In genomic region chr11:116431428-116432077, GRCm38 (mm10) we compare ENCODE assay signal across 10 mouse cellular contexts. TPM values are rescaled to one million over a fixed set of nuclear protein-coding genes. Genes with fewer than 3 reads are reported as not detected.
DNase-seq lines count a peak whose midpoint lies in the region; ATAC-seq and TF ChIP-seq lines count a peak whose summit lies in the region.
"Had no signal": no experiment of that assay in that cellular context is flagged by ENCODE, and none has a peak within 500 bp of the region (broad histone marks: within the 10 kb centered on the region; RNA-seq: fewer than 3 reads in every experiment).

No protein-coding gene starts in this region.

- DNase-seq in heart, adult 18-20 months, result no peak
- no peak for DNase-seq in ES-E14 (ENCODE audit: low read depth, low spot score)
- DNase-seq in kidney, adult 11 months, result peak; percentile 66
- DNase-seq in adrenal gland, postnatal 36 days, result no peak
- no peak for DNase-seq in left cerebral cortex, adult 8-10 months (ENCODE audit: low spot score in 2 of 2)
- DNase-seq in thymus, postnatal 4 days, result no peak
- DNase-seq: heart, adult 2 months had no signal

- H3K27me3 ChIP-seq in heart, embryonic 13.5 days (replicated peaks), result no peaks in the 10 kb centered on the region
- H3K27me3 ChIP-seq in liver, embryonic 16.5 days (ENCODE audit: control insufficient read depth, insufficient read depth, low read depth, low read length), result no peaks in the 10 kb centered on the region

- ATAC-seq in heart, embryonic 13.5 days (ENCODE audit: extremely low read depth, insufficient number of reproducible peaks, low FRiP score, low TSS enrichment), result no peak
- no peak for ATAC-seq in liver, embryonic 16.5 days (ENCODE audit: low read depth)

- H3K4me2 ChIP-seq in heart, embryonic 13.5 days, result peak overlapping the region; percentile 53
- H3K4me2 ChIP-seq in liver, embryonic 16.5 days (ENCODE audit: low read depth, low read length), result peak overlapping the region; percentile 57
- H3K4me2 ChIP-seq: neural tube, embryonic 15.5 days had no signal

- no peak overlapping the region for H3K27ac ChIP-seq in heart, embryonic 13.5 days (replicated peaks)
- peak overlapping the region; percentile 75 for H3K27ac ChIP-seq in ES-E14 (ENCODE audit: insufficient read depth, low read depth, low read length, poor library complexity, severe bottlenecking)
- H3K27ac ChIP-seq in liver, embryonic 16.5 days (ENCODE audit: low read length), result no peak overlapping the region
- H3K27ac ChIP-seq: heart, adult 2 months; neural tube, embryonic 15.5 days had no signal

- H3K36me3 ChIP-seq in heart, embryonic 13.5 days, result peaks cover 11% of the 10 kb centered on the region
- H3K36me3 ChIP-seq in ES-E14 (ENCODE audit: control insufficient read depth, insufficient read depth, low read length, poor library complexity, severe bottlenecking), result peaks cover 15% of the 10 kb centered on the region; the same call in 1 of the 2 replicates
- H3K36me3 ChIP-seq in liver, embryonic 16.5 days (ENCODE audit: control insufficient read depth, insufficient read depth), result peaks cover 1% of the 10 kb centered on the region

- 49% methylated on average over 11 of the region's 11 CpGs for WGBS in heart, embryonic 13.5 days
- WGBS in liver, embryonic 16.5 days (ENCODE audit: insufficient replicate concordance), result 59% methylated on average over 11 of the region's 11 CpGs

- H3K9ac ChIP-seq in heart, embryonic 13.5 days, result peak overlapping the region; percentile 47; the same call in 1 of the 2 replicates
- peak overlapping the region; percentile 49; the same call in 1 of the 2 replicates for H3K9ac ChIP-seq in ES-E14 (ENCODE audit: insufficient read depth, low read depth, low read length, poor library complexity, severe bottlenecking)
- peak overlapping the region; percentile 53 for H3K9ac ChIP-seq in liver, embryonic 16.5 days (ENCODE audit: low read depth, low read length)
- H3K9ac ChIP-seq: neural tube, embryonic 15.5 days had no signal

- H3K4me1 ChIP-seq in heart, embryonic 13.5 days, result peaks cover 51% of the 10 kb centered on the region
- H3K4me1 ChIP-seq in ES-E14 (ENCODE audit: control insufficient read depth in 2 of 2, insufficient read depth in 2 of 2, low read length in 2 of 2, poor library complexity in 1 of 2), result peaks cover 22 to 26% of the 10 kb centered on the region in 2 experiments
- H3K4me1 ChIP-seq in liver, embryonic 16.5 days (ENCODE audit: control insufficient read depth, low read depth, low read length), result peaks cover 51% of the 10 kb centered on the region

- in situ Hi-C loops in ES-E14 (cut with MboI; ENCODE audit: low sequenced_read_pairs in 2 of 2, unreplicated experiment in 2 of 2), result no loop called here

- peak overlapping the region; percentile 10; the same call in 1 of the 2 replicates for H3K4me3 ChIP-seq in heart, embryonic 13.5 days
- H3K4me3 ChIP-seq in ES-E14 (ENCODE audit: insufficient read depth in 1 of 2, low read depth in 1 of 2, low read length in 2 of 2, poor library complexity in 1 of 2, severe bottlenecking in 1 of 2), result peak overlapping the region; percentile 28 to 42; a peak in 3 of 4 replicates
- peak overlapping the region; percentile 21 for H3K4me3 ChIP-seq in liver, embryonic 16.5 days (ENCODE audit: low read depth, low read length)
- H3K4me3 ChIP-seq: heart, adult 2 months; neural tube, embryonic 15.5 days had no signal

- H3K9me3 ChIP-seq in heart, embryonic 13.5 days, result no peaks in the 10 kb centered on the region
- H3K9me3 ChIP-seq in ES-E14 (ENCODE audit: control insufficient read depth, insufficient read depth, low read depth, low read length), result no peaks in the 10 kb centered on the region
- H3K9me3 ChIP-seq in liver, embryonic 16.5 days (replicated peaks; ENCODE audit: control insufficient read depth, low read length), result no peaks in the 10 kb centered on the region
- H3K9me3 ChIP-seq: neural tube, embryonic 15.5 days had no signal

TF ChIP-seq in ES-E14, 5 proteins besides CTCF, POLR2A, EP300 and RAD21:
- no peak for TF ChIP-seq CHD2 (IDR thresholded peaks at IDR 0.05; ENCODE audit: low read depth, low read length)
- TF ChIP-seq ZC3H11A (IDR thresholded peaks at IDR 0.05; ENCODE audit: borderline replicate concordance, low read depth, low read length), result no peak
- TF ChIP-seq ZNF384 (IDR thresholded peaks at IDR 0.05; ENCODE audit: low read depth, low read length), result no peak
- TF ChIP-seq HCFC1 (IDR thresholded peaks at IDR 0.05; ENCODE audit: borderline replicate concordance, insufficient read depth, low read length), result no peak
- TF ChIP-seq MAFK (IDR thresholded peaks at IDR 0.05; ENCODE audit: insufficient read depth, low read depth, low read length), result no peak

RNA-seq across cellular contexts. Expression of gene Ubald2, which starts 2.3 kb away (rescaled TPM):
- 31.0 and 32.3 TPM in 2 replicates for polyA plus RNA-seq in heart, embryonic 13.5 days (2015; fragmentation: Nextera tagmentation; extraction: Ambion mirVana)
- total RNA-seq in heart, adult 18-20 months (2021), result 10 to 100 TPM; 32.0 to 33.3 TPM
- total RNA-seq in ES-E14 (2012; rRNA removed), result 106 and 117 TPM in 2 replicates
- 34.1 and 34.5 TPM in 2 replicates for polyA plus RNA-seq in liver, embryonic 16.5 days (2015; fragmentation: Nextera tagmentation; extraction: Ambion mirVana)
- 10 to 100 TPM; 30.9 to 42.6 TPM for total RNA-seq in adrenal gland, postnatal 36 days (2021)
- total RNA-seq in left cerebral cortex, adult 8-10 months (2022), result 10 to 100 TPM; 22.7 to 25.8 (median 25.1) TPM

RNA-seq across cellular contexts. Expression of gene Rnf157, which starts 18.7 kb away (rescaled TPM):
- 4.0 and 6.1 TPM in 2 replicates for polyA plus RNA-seq in heart, embryonic 13.5 days (2015; fragmentation: Nextera tagmentation; extraction: Ambion mirVana)
- total RNA-seq in heart, adult 18-20 months (2021), result 1 to 10 TPM; 5.8 to 7.2 TPM
- total RNA-seq in ES-E14 (2012; rRNA removed), result 3.7 and 6.1 TPM in 2 replicates
- polyA plus RNA-seq in liver, embryonic 16.5 days (2015; fragmentation: Nextera tagmentation; extraction: Ambion mirVana), result 1.1 and 1.2 TPM in 2 replicates
- 1 to 10 TPM; 8.1 TPM for total RNA-seq in adrenal gland, postnatal 36 days (2021)
- total RNA-seq in left cerebral cortex, adult 8-10 months (2022), result 100 to 1,000 TPM; 242 to 283 (median 258) TPM

RNA-seq across cellular contexts. Expression of gene Qrich2, which starts 34.5 kb away (rescaled TPM):
- polyA plus RNA-seq in heart, embryonic 13.5 days (2015; fragmentation: Nextera tagmentation; extraction: Ambion mirVana), result not detected in 2 replicates
- under 1 TPM in 1 of 2 experiments, not detected in 1; 0.05 TPM for total RNA-seq in heart, adult 18-20 months (2021)
- 0.22 and 0.37 TPM in 2 replicates for total RNA-seq in ES-E14 (2012; rRNA removed)
- polyA plus RNA-seq in liver, embryonic 16.5 days (2015; fragmentation: Nextera tagmentation; extraction: Ambion mirVana), result not detected in 2 replicates
- total RNA-seq in adrenal gland, postnatal 36 days (2021), result not detected
- not detected for total RNA-seq in left cerebral cortex, adult 8-10 months (2022)
- total RNA-seq: heart, adult 2 months had no signal
- polyA plus RNA-seq: neural tube, embryonic 15.5 days had no signal

Comparison
In these comparisons a context has a peak if more than half of its experiments do, and no peak if none do; other contexts are left out.
1. RNA of gene Rnf157, which starts 18.7 kb away (total RNA-seq): 242 to 283 TPM in left cerebral cortex, adult 8-10 months; 8.1 TPM in adrenal gland, postnatal 36 days, 5.8 to 7.2 TPM in heart, adult 18-20 months and 3.7 to 6.1 TPM in ES-E14; every median in the first group is over 10 times any median in the second.
2. Peak in every context shown above with its lines, with median percentiles within 50 percentile points of each other: H3K4me3 ChIP-seq and H3K9ac ChIP-seq.